Mouse (Mus musculus) urinary bladder, postnatal 25 days (tissue): ENCODE results near the gene Plek2.
"Not testable (repeated sequence)": the region's sequence is repeated elsewhere in the genome, so short reads cannot be mapped to it uniquely, and the experiment has no call there.

Source experiments
- DNase-seq: peaks from one replicate; pipeline ENCODE4 v3.0.0; 2022; ENCODE audit warnings: low spot score

The Plek2 gene

GRCm38 (mm10) chr12:78906707-78907162 lies at the start of gene Plek2:
Plek2 (minus strand) TSS chr12:78906964.
- DNase-seq = peak; percentile 78

GRCm38 (mm10) chr12:78956405-78956804 lies 49.6 kb upstream of the Plek2 start:
- DNase-seq = no peak

- no peak for DNase-seq
Measured at GRCm38 (mm10) chr12:78952484-78952883, 45.7 kb upstream of the Plek2 start.

- no peak for DNase-seq
Measured at GRCm38 (mm10) chr12:78952053-78952452, 45.3 kb upstream of the Plek2 start.

- no peak for DNase-seq
Measured at GRCm38 (mm10) chr12:78947661-78948060, 40.9 kb upstream of the Plek2 start.

GRCm38 (mm10) chr12:78947161-78947560 lies 40.4 kb upstream of the Plek2 start:
- DNase-seq = no peak

GRCm38 (mm10) chr12:78942931-78943330 lies 36.2 kb upstream of the Plek2 start:
- no peak for DNase-seq

GRCm38 (mm10) chr12:78940081-78940480 lies 33.3 kb upstream of the Plek2 start:
- DNase-seq = no peak

- DNase-seq = no peak
Measured at GRCm38 (mm10) chr12:78939393-78940037, 32.8 kb upstream of the Plek2 start.

- no peak for DNase-seq
Measured at GRCm38 (mm10) chr12:78936494-78936893, 29.7 kb upstream of the Plek2 start.

GRCm38 (mm10) chr12:78929900-78930299 lies 23.1 kb upstream of the Plek2 start:
- no peak for DNase-seq

GRCm38 (mm10) chr12:78927287-78927686 lies 20.5 kb upstream of the Plek2 start:
- DNase-seq = no peak

GRCm38 (mm10) chr12:78923539-78924189 lies 16.9 kb upstream of the Plek2 start:
- DNase-seq = no peak

GRCm38 (mm10) chr12:78922977-78923376 lies 16.2 kb upstream of the Plek2 start:
- not testable (repeated sequence) for DNase-seq

GRCm38 (mm10) chr12:78922058-78922457 lies 15.3 kb upstream of the Plek2 start:
- DNase-seq = no peak

- no peak for DNase-seq
Measured at GRCm38 (mm10) chr12:78921421-78921820, 14.7 kb upstream of the Plek2 start.

- peak; percentile 42 for DNase-seq
Measured at GRCm38 (mm10) chr12:78919079-78919712, 12.4 kb upstream of the Plek2 start.

- peak; percentile 59 for DNase-seq
Measured at GRCm38 (mm10) chr12:78918227-78919078, 11.7 kb upstream of the Plek2 start.

- no peak for DNase-seq
Measured at GRCm38 (mm10) chr12:78916278-78916677, 9.5 kb upstream of the Plek2 start.

- no peak for DNase-seq
Measured at GRCm38 (mm10) chr12:78915561-78915960, 8.8 kb upstream of the Plek2 start.

GRCm38 (mm10) chr12:78914458-78914857 lies 7.7 kb upstream of the Plek2 start:
- DNase-seq = no peak

GRCm38 (mm10) chr12:78911707-78912417 lies 5.1 kb upstream of the Plek2 start:
- peak; percentile 34 for DNase-seq
